Mouse (Mus musculus): ENCODE measurements around the gene Tmem72.

- TF ChIP-seq CTCF (IDR thresholded peaks at IDR 0.05; ENCODE audit: low read depth) (no peak), EP300 (IDR thresholded peaks at IDR 0.05; ENCODE audit: low read depth) (no peak)
These were observed 66.9 kb downstream of the Tmem72 start for GRCm38 (mm10) chr6:116649811-116650210.

Data from liver, embryonic 14.5 days (tissue).